Mouse (Mus musculus) bone marrow macrophage, adult 2 months (primary cell): ENCODE measurements around the gene Maf. TPM values are rescaled to one million over a fixed set of nuclear protein-coding genes. Genes with fewer than 3 reads are reported as not detected.

Source experiments
- H3K27ac ChIP-seq: 2 replicates; pipeline ENCODE4 v1.5.1; 2012; ENCODE audit warnings: low read depth, low read length; ENCODE audit not compliant: insufficient read depth
- H3K4me1 ChIP-seq: 2 replicates; pipeline ENCODE4 v1.6.1; 2012; ENCODE audit warnings: low read length; ENCODE audit not compliant: control insufficient read depth, insufficient read depth
- H3K4me3 ChIP-seq: 2 replicates; pipeline ENCODE4 v1.5.1; 2012; ENCODE audit warnings: mild to moderate bottlenecking, low read length, moderate library complexity; ENCODE audit not compliant: insufficient read depth
- CTCF ChIP-seq: IDR thresholded peaks from 2 replicates; pipeline ENCODE4 v1.5.1; 2012; ENCODE audit warnings: low read depth, mild to moderate bottlenecking, low read length, moderate library complexity
- POLR2A ChIP-seq: IDR thresholded peaks from 2 replicates; pipeline ENCODE4 v1.6.1; 2012; ENCODE audit warnings: mild to moderate bottlenecking, low read depth, low read length, borderline replicate concordance
- polyA plus RNA-seq: library from polyadenylated mRNA; stranded (reverse); fragments of >200 nt; gene quantifications from 2 replicates; pipeline ENCODE4 v1.2.4, GENCODE M21; 2012; ENCODE audit not compliant: missing spikeins, insufficient read depth, insufficient read length

Gene Maf
- polyA plus RNA-seq, 1 experiment: 328 TPM

DNA sequence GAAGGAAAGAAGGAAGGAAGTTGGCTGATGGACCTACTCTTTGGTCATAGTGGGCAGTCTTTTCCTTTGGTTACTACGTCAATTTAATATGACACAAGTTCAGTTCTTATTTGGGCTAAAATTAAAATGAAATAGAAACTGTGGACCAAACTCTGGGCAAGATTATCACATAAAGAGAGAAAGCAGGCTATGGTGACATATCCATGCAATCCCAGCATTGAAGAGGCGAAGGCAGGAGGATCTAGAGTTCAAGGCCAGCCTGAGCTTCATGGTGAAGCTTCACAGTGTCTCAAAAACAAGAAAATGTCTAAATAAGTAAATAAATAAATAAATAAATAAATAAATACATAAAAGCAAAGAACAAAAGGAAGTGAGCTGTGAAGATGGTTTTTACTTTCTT lies 42.7 kb downstream of the Maf start:
- TF ChIP-seq CTCF (no peak), POLR2A (no peak)
- Histone ChIP-seq H3K4me3 (no peak overlapping the region), H3K27ac (no peak overlapping the region), H3K4me1 (no peaks in the 10 kb centered on the region)

DNA sequence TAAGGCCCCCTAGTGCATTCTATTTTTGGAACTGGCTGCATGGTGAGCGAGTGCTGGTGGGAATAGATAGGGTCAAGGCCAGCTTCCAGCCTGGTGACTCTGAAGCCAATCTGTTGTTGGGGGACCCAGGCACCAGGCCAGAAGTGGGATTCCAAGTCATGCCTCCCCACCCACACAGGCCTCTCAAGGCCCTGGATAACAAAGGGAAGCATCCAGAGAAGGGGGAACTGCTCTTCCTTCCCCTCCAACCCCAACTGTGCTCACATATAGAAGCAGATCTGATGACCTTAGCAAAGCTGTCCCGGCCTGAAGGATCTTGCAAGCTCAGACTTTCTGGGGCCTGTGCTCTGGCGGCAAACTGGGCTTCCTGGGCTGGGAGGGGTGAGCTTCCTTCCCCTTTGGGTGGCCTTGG lies 57.5 kb downstream of the Maf start:
- H3K27ac ChIP-seq: peak overlapping the region; percentile 95
- TF ChIP-seq POLR2A (no peak), CTCF (no peak)

DNA sequence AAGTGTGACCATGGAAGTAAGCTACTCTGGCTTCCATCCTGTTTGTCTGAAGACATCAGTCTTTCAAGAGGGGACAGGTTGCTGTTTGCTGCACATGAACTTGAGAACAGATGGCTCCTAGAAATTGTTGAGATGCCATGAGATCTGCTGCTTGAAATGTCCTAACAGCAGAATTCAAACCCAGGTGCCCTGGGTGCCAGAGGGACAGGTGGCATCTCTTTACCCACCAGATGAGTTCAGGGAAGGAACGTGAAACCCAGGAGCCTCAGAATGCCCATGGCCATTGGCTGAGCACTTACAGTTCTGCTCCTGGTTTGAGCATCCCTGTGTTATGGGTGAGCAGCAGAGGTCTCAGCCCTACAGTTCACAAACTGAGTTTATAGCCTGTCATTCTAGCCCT lies 62.5 kb downstream of the Maf start:
- TF ChIP-seq POLR2A (no peak), CTCF (no peak)
- no peak overlapping the region for H3K27ac ChIP-seq
- peaks cover 23% of the 10 kb centered on the region for H3K4me1 ChIP-seq
- no peak overlapping the region for H3K4me3 ChIP-seq

More for the DNA sequence above, 57.5 kb downstream of the Maf start:
- no peak overlapping the region for H3K4me3 ChIP-seq
- H3K4me1 ChIP-seq: peaks cover 37% of the 10 kb centered on the region

DNA sequence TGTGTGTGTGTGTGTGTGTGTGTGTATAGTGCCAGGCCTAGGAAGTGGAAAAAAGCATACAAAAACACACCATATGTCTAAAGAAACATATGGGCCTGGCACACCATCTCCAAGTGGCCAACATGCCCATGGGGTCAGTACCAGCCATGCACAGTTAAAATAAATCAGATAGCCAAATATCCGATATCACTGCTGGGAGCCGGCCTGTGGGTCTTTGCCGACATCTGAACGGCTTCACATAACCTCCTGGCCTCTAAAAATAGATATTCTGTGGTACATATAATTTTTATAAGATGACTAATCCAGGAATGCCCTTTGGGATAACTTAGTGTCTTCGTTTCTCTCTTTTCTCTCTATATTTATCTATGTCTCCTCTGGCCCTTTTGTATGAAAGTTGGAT lies 65.7 kb downstream of the Maf start:
- no peak overlapping the region for H3K27ac ChIP-seq
- H3K4me1 ChIP-seq: peaks cover 8% of the 10 kb centered on the region
- no peak overlapping the region for H3K4me3 ChIP-seq
- TF ChIP-seq POLR2A (no peak), CTCF (no peak)

DNA sequence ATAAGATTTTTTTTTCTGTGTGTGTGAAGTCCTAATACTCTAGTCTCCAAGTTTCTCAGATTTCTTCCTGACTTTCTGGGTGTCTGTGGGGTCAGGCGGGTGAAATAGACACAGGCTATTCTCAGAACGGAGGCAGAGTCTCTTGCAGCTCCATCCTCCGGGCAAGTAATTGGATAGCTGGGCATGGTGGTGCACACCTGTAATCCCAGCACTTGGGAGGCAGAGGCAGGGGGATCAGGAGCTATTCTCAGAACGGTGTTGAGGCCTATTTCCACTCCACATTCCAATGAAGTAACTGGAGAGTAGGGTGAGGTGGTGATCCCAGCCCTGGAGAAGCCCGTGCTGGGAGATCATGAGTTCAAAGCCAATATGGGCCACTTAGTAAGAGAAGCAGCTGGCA lies 67.6 kb downstream of the Maf start:
- Histone ChIP-seq H3K4me1 (peaks cover 3% of the 10 kb centered on the region), H3K27ac (no peak overlapping the region)

DNA sequence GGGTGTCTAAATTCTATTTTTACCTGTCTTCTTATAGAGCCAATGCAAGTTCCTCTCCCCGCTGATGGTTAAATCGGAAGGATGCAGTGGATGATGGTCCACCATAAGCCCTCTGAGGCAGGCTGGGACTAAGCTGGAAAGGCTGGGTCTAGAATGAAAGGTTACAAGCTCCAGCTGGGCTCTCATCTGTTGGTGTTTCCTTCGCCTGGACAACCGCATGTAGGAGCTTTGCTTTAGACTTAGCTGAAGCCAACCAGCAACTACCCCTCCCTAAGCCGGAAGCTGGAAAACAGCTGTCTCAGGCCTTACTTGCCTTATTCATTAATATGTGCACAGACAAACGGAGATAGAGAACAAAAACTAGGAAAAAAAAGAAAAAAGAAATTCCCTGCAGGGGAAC lies 70.8 kb downstream of the Maf start:
- peaks cover 13% of the 10 kb centered on the region for H3K4me1 ChIP-seq
- no peak for TF ChIP-seq CTCF
- TF ChIP-seq POLR2A: no peak
- no peak overlapping the region for H3K27ac ChIP-seq
- no peak overlapping the region for H3K4me3 ChIP-seq

More for the DNA sequence above, 67.6 kb downstream of the Maf start:
- H3K4me3 ChIP-seq: no peak overlapping the region
- TF ChIP-seq CTCF (no peak), POLR2A (no peak)
